Mouse (Mus musculus) forebrain, postnatal 0 days (tissue): ENCODE measurements around the gene Gm21304. TPM values are rescaled to one million over a fixed set of nuclear protein-coding genes. Genes with fewer than 3 reads are reported as not detected.
"Not testable (repeated sequence)": the region's sequence is repeated elsewhere in the genome, so short reads cannot be mapped to it uniquely, and the experiment has no call there.

Source experiments
- ATAC-seq: fragments of 200-750 bp; cut with Nextera tagmentation; 2 replicates; pipeline ENCODE4 v1.8.0; 2017; ENCODE audit warnings: mild to moderate bottlenecking, moderate library complexity
- DNase-seq: peaks from one replicate; pipeline ENCODE4 v3.0.0-alpha.2; 2015
- H3K27ac ChIP-seq: fragments of 300-500 bp; sonication (generic); 2 replicates; pipeline ENCODE4 v1.5.1; 2014; ENCODE audit warnings: low read depth, mild to moderate bottlenecking, antibody characterized with exemption, low read length, moderate library complexity, mixed read lengths
- H3K27me3 ChIP-seq: fragments of 300-500 bp; sonication (generic); 2 replicates; pipeline ENCODE4 v1.6.1; 2014; ENCODE audit warnings: mild to moderate bottlenecking, low read length, mixed read lengths; ENCODE audit not compliant: insufficient read depth
- H3K36me3 ChIP-seq: fragments of 300-500 bp; sonication (generic); 2 replicates; pipeline ENCODE4 v1.6.1; 2014; ENCODE audit warnings: mild to moderate bottlenecking, moderate library complexity; ENCODE audit not compliant: insufficient read depth
- H3K4me1 ChIP-seq: fragments of 300-500 bp; sonication (generic); 2 replicates; pipeline ENCODE4 v1.6.1; 2014; ENCODE audit warnings: antibody characterized with exemption; ENCODE audit not compliant: insufficient read depth
- H3K4me2 ChIP-seq: fragments of 300-500 bp; sonication (generic); 2 replicates; pipeline ENCODE4 v1.6.1; 2014; ENCODE audit warnings: low read depth, mild to moderate bottlenecking, moderate library complexity
- H3K4me3 ChIP-seq: fragments of 300-500 bp; sonication (generic); 2 replicates; pipeline ENCODE4 v1.5.1; 2014; ENCODE audit warnings: low read depth, low read length, mixed read lengths
- H3K9ac ChIP-seq: fragments of 300-500 bp; sonication (generic); 2 replicates; pipeline ENCODE4 v1.6.1; 2014; ENCODE audit warnings: mild to moderate bottlenecking
- H3K9me3 ChIP-seq: fragments of 300-500 bp; sonication (generic); 2 replicates; pipeline ENCODE4 v1.6.1; 2016; ENCODE audit warnings: low read length
- WGBS: fragments of 180-500 bp; shearing (Covaris S2); extraction: QIAGEN DNeasy Blood & Tissue Kit; methylation state at CpG from one replicate; pipeline ENCODE4 v1.1.7; 2014; 5-methylcytosine and 5-hydroxymethylcytosine counted together
- polyA plus RNA-seq: library from polyadenylated mRNA; unstranded; fragments of >200 nt; fragmentation: Nextera tagmentation; extraction: Ambion mirVana; gene quantifications from 2 replicates; pipeline ENCODE4 v1.2.1, GENCODE M21; 2015
- total RNA-seq: library from RNA; depleted of rRNA; stranded (reverse); fragments of >200 nt; gene quantifications from 2 replicates; pipeline ENCODE4 v1.2.3, GENCODE M21; 2014; rRNA removed

Gm21304 gene
- total RNA-seq (not detected in 2 replicates), polyA plus RNA-seq (not detected in 2 replicates)

DNA sequence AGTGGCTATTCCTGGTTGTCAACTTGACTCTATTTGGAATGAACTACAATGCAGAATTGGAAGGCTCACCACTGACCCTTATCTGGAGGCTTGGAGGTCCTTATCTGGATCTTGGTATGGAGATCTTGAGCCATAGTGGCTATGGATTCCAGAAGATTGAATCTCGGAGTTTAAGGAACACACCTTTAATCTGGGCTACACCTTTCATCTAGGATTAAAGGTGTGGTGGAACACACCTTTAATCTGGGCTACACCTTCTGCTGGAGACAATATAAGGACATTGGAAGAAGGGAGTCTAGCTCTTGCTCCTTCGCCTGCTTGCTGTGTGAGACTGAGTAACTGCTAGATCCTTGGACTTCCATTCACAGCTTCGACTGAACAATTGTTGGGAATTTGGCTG, at the start of gene Gm21304:
TSS of gene Gm21304 (plus strand) at position 301 of the 400 bp plus-strand sequence.
- not testable (repeated sequence) for H3K27me3 ChIP-seq, H3K36me3 ChIP-seq, H3K4me2 ChIP-seq, H3K4me1 ChIP-seq, H3K27ac ChIP-seq, H3K9ac ChIP-seq, DNase-seq, H3K9me3 ChIP-seq, H3K4me3 ChIP-seq, ATAC-seq
- WGBS = no CpG with 5 or more reads among the region's 3 CpGs

DNA sequence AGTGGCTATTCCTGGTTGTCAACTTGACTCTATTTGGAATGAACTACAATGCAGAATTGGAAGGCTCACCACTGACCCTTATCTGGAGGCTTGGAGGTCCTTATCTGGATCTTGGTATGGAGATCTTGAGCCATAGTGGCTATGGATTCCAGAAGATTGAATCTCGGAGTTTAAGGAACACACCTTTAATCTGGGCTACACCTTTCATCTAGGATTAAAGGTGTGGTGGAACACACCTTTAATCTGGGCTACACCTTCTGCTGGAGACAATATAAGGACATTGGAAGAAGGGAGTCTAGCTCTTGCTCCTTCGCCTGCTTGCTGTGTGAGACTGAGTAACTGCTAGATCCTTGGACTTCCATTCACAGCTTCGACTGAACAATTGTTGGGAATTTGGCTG, 25.6 kb upstream of the Gm21304 start, which contains the start of gene Gm21293:
TSS of gene Gm21293 (plus strand) at position 301 of the 400 bp plus-strand sequence.
- H3K27ac ChIP-seq, H3K9me3 ChIP-seq: not testable (repeated sequence)
- WGBS = no CpG with 5 or more reads among the region's 3 CpGs

DNA sequence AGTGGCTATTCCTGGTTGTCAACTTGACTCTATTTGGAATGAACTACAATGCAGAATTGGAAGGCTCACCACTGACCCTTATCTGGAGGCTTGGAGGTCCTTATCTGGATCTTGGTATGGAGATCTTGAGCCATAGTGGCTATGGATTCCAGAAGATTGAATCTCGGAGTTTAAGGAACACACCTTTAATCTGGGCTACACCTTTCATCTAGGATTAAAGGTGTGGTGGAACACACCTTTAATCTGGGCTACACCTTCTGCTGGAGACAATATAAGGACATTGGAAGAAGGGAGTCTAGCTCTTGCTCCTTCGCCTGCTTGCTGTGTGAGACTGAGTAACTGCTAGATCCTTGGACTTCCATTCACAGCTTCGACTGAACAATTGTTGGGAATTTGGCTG, 17.1 kb upstream of the Gm21304 start, which contains the start of gene Gm6763:
TSS of gene Gm6763 (plus strand) at position 301 of the 400 bp plus-strand sequence.
- H3K27me3 ChIP-seq, H3K4me3 ChIP-seq, ATAC-seq, H3K36me3 ChIP-seq, H3K9me3 ChIP-seq, H3K4me2 ChIP-seq, H3K4me1 ChIP-seq, H3K27ac ChIP-seq, DNase-seq, H3K9ac ChIP-seq: not testable (repeated sequence)
- no CpG with 5 or more reads among the region's 3 CpGs for WGBS

More for the DNA sequence above, 25.6 kb upstream of the Gm21304 start, which contains the start of gene Gm21293:
- H3K9ac ChIP-seq, H3K4me1 ChIP-seq, DNase-seq, H3K36me3 ChIP-seq, H3K4me2 ChIP-seq, H3K27me3 ChIP-seq, ATAC-seq, H3K4me3 ChIP-seq: not testable (repeated sequence)

DNA sequence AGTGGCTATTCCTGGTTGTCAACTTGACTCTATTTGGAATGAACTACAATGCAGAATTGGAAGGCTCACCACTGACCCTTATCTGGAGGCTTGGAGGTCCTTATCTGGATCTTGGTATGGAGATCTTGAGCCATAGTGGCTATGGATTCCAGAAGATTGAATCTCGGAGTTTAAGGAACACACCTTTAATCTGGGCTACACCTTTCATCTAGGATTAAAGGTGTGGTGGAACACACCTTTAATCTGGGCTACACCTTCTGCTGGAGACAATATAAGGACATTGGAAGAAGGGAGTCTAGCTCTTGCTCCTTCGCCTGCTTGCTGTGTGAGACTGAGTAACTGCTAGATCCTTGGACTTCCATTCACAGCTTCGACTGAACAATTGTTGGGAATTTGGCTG, 8.6 kb upstream of the Gm21304 start, which contains the start of gene Gm8764:
TSS of gene Gm8764 (plus strand) at position 301 of the 400 bp plus-strand sequence.
- H3K36me3 ChIP-seq, H3K4me1 ChIP-seq, DNase-seq, H3K4me3 ChIP-seq, H3K27ac ChIP-seq, H3K9me3 ChIP-seq, H3K27me3 ChIP-seq, H3K9ac ChIP-seq, H3K4me2 ChIP-seq, ATAC-seq: not testable (repeated sequence)
- WGBS = no CpG with 5 or more reads among the region's 3 CpGs

DNA sequence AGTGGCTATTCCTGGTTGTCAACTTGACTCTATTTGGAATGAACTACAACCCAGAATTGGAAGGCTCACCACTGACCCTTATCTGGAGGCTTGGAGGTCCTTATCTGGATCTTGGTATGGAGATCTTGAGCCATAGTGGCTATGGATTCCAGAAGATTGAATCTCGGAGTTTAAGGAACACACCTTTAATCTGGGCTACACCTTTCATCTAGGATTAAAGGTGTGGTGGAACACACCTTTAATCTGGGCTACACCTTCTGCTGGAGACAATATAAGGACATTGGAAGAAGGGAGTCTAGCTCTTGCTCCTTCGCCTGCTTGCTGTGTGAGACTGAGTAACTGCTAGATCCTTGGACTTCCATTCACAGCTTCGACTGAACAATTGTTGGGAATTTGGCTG, 8.4 kb downstream of the Gm21304 start, which contains the start of gene Gm21312:
TSS of gene Gm21312 (plus strand) at position 301 of the 400 bp plus-strand sequence.
- not testable (repeated sequence) for H3K27me3 ChIP-seq, H3K27ac ChIP-seq, ATAC-seq, DNase-seq, H3K4me2 ChIP-seq, H3K4me1 ChIP-seq, H3K4me3 ChIP-seq, H3K9ac ChIP-seq, H3K9me3 ChIP-seq, H3K36me3 ChIP-seq
- WGBS = no CpG with 5 or more reads among the region's 3 CpGs

DNA sequence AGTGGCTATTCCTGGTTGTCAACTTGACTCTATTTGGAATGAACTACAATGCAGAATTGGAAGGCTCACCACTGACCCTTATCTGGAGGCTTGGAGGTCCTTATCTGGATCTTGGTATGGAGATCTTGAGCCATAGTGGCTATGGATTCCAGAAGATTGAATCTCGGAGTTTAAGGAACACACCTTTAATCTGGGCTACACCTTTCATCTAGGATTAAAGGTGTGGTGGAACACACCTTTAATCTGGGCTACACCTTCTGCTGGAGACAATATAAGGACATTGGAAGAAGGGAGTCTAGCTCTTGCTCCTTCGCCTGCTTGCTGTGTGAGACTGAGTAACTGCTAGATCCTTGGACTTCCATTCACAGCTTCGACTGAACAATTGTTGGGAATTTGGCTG, 16.9 kb downstream of the Gm21304 start, which contains the start of gene Gm20765:
TSS of gene Gm20765 (plus strand) at position 301 of the 400 bp plus-strand sequence.
- H3K27ac ChIP-seq, H3K36me3 ChIP-seq, DNase-seq, H3K4me2 ChIP-seq, H3K27me3 ChIP-seq, ATAC-seq, H3K9me3 ChIP-seq, H3K4me3 ChIP-seq, H3K9ac ChIP-seq, H3K4me1 ChIP-seq: not testable (repeated sequence)
- WGBS = no CpG with 5 or more reads among the region's 3 CpGs

DNA sequence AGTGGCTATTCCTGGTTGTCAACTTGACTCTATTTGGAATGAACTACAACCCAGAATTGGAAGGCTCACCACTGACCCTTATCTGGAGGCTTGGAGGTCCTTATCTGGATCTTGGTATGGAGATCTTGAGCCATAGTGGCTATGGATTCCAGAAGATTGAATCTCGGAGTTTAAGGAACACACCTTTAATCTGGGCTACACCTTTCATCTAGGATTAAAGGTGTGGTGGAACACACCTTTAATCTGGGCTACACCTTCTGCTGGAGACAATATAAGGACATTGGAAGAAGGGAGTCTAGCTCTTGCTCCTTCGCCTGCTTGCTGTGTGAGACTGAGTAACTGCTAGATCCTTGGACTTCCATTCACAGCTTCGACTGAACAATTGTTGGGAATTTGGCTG, 25.4 kb downstream of the Gm21304 start, which contains the start of gene Gm4340:
TSS of gene Gm4340 (plus strand) at position 301 of the 400 bp plus-strand sequence.
- not testable (repeated sequence) for DNase-seq, H3K27me3 ChIP-seq, H3K4me2 ChIP-seq, H3K9me3 ChIP-seq, H3K4me1 ChIP-seq, H3K27ac ChIP-seq, ATAC-seq, H3K36me3 ChIP-seq, H3K4me3 ChIP-seq, H3K9ac ChIP-seq
- WGBS = no CpG with 5 or more reads among the region's 3 CpGs
